Mouse (Mus musculus) central nervous system, embryonic 11.5 days (tissue): ENCODE measurements around the gene Gpr33. TPM values are rescaled to one million over a fixed set of nuclear protein-coding genes. Genes with fewer than 3 reads are reported as not detected.

Experiments
- polyA plus RNA-seq: library from polyadenylated mRNA; depleted of rRNA; stranded (reverse); fragments of >200 nt; gene quantifications from 2 replicates; pipeline ENCODE4 v1.2.3, GENCODE M21; 2012; rRNA removed

The Gpr33 gene
- not detected in 2 replicates for polyA plus RNA-seq

GRCm38 (mm10) chr12:52027963-52028362 is at the start of gene Gpr33:
TSS of gene Gpr33 (minus strand) at chr12:52028063.

GRCm38 (mm10) chr12:52005877-52006632 is 21.8 kb downstream of the Gpr33 start, which contains the start of gene Dtd2:
TSS of gene Dtd2 (minus strand) at chr12:52006501.

Other genes with a start within 250 kb of the Gpr33 start
- 35.6 and 40.1 TPM in 2 replicates for gene Hectd1, start 198.5 kb downstream of the Gpr33 start, polyA plus RNA-seq
- gene Heatr5a, start 56.7 kb downstream of the Gpr33 start, polyA plus RNA-seq, result 13.1 and 17.5 TPM in 2 replicates
- gene Dtd2, start 21.6 kb downstream of the Gpr33 start, polyA plus RNA-seq, result 13.4 and 18.4 TPM in 2 replicates
- gene Nubpl, start 69.7 kb upstream of the Gpr33 start, polyA plus RNA-seq, result 5.7 and 7.1 TPM in 2 replicates